Mouse (Mus musculus): ENCODE measurements around the gene Ptprq. TPM values are rescaled to one million over a fixed set of nuclear protein-coding genes. Genes with fewer than 3 reads are reported as not detected.
A peak's percentile ranks its signal among the peaks of the same experiment; 100 is the strongest.

Gene Ptprq
- polyA plus RNA-seq, 1 experiment from 2014 or later = 0.07 TPM

DNA sequence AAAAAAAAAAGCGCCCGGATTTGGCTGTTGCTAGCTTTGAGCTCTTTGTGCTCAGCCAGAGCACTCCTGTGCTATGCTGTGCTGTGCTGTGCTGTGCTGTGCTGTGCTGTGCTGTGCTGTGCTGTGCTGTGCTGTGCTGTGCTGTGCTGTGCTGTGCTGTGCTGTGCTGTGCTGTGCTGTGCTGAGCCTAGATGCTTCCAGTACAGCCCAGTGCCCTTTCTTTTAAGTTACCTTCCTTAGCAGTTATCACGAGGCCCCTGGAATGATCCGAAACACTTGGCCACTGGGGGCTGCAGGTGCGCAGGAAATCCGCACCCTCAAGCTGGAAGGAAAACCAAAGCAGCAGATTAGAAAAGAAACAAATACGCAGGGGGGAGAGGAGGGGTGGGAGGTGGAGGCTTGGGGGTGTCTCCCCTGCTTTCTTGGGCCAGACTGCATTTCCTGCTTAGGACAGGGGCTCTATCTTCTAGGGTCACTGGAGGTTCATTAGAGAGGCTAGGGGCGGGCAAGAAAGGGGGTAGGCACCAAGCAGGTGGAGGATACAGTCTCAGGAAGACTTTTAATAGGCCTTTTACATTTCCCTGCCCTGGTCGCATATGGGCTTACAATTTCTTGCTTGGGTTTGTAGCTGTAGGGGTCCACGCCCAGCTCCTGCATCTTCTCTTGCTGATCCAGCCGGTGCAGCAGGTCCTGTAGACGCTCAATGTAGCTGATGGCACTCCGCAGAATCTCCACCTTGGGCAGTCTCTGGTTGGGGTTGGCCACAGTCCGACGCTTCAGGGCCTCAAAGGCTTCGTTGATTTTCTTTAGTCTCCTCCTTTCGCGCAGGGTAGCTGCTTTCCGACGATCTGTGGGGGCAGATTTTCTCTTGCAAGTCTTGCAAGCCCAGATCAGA lies 226.0 kb downstream of the Ptprq start:
- Histone ChIP-seq H3K9ac (ENCODE audit: low read length) (0 out of 2 replicates have a peak overlapping the region, but pooled peaks have one; percentile 47), H3K4me2 (ENCODE audit: low read depth, severe bottlenecking) (peak overlapping the region; percentile 36; the same call in 1 of the 2 replicates), H3K4me3 (ENCODE audit: low read depth, low read length) (no peak overlapping the region), H3K27ac (replicated peaks; ENCODE audit: low read depth, low read length) (no peak overlapping the region), H3K4me1 (ENCODE audit: control insufficient read depth, insufficient read depth, low read length) (0 out of 2 replicates have a peak, but pooled peaks cover 6% of the 10 kb centered on the region), H3K36me3 (ENCODE audit: control insufficient read depth, insufficient read depth, low read length) (no peaks in the 10 kb centered on the region), H3K9me3 (ENCODE audit: control insufficient read depth, low read length) (no peaks in the 10 kb centered on the region), H3K27me3 (ENCODE audit: control insufficient read depth, insufficient read depth, low read length) (no peaks in the 10 kb centered on the region)
- ATAC-seq (ENCODE audit: insufficient number of reproducible peaks, low FRiP score, low TSS enrichment, low read depth) (peak; percentile 64; the same call in 1 of the 2 replicates), DNase-seq (ENCODE audit: low spot score) (no peak)
- WGBS = 45% methylated on average over 20 of the region's 20 CpGs

- 45% methylated on average over 18 of the region's 18 CpGs for WGBS
- Histone ChIP-seq H3K27me3 (ENCODE audit: control insufficient read depth, insufficient read depth, low read length) (no peaks in the 10 kb centered on the region), H3K27ac (replicated peaks; ENCODE audit: low read depth, low read length) (no peak overlapping the region), H3K4me3 (ENCODE audit: low read depth, low read length) (no peak overlapping the region), H3K9me3 (ENCODE audit: control insufficient read depth, low read length) (no peaks in the 10 kb centered on the region), H3K4me2 (ENCODE audit: low read depth, severe bottlenecking) (peak overlapping the region; percentile 36), H3K4me1 (ENCODE audit: control insufficient read depth, insufficient read depth, low read length) (0 out of 2 replicates have a peak, but pooled peaks cover 6% of the 10 kb centered on the region), H3K9ac (ENCODE audit: low read length) (0 out of 2 replicates have a peak overlapping the region, but pooled peaks have one; percentile 47), H3K36me3 (ENCODE audit: control insufficient read depth, insufficient read depth, low read length) (no peaks in the 10 kb centered on the region)
- DNase-seq (ENCODE audit: low spot score) (peak; percentile 36), ATAC-seq (ENCODE audit: insufficient number of reproducible peaks, low FRiP score, low TSS enrichment, low read depth) (peak; percentile 35; the same call in 1 of the 2 replicates)
Observed at GRCm38 (mm10) chr10:107492867-107493579, 226.8 kb downstream of the Ptprq start.

DNA sequence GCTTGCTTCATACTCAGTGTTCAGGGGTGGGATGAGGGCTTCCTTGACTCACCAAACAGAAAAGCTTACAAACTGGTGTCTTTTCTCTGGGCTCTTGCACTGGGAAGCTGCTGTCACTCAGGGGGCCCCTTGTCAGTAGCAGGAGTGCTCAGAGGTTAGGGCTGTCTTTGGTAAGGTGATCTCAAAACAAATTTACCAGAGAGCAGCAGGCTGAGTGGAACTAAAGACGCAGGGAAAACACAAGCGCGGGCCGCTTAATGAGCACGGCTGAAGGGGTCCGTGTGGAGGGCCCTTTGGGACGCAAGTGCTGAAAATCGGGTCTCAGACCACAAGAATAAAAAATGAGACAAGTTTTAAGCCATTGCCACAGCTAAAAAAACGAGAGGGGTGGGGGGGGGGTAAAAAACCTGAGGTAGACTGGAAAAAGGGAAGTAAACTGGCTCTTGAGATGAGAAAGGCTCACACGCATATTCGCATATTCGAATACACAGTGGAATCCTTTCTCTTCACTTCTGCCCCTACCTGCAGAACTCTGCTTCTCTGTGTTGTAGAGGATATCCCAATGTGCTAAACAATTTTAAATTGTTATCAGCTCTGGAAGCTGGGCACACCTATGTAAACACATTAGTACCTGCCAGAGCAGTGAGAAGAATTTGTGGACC lies 231.1 kb downstream of the Ptprq start:
- peak; percentile 34 for DNase-seq (ENCODE audit: low spot score)
- ATAC-seq (ENCODE audit: insufficient number of reproducible peaks, low FRiP score, low TSS enrichment, low read depth) = no peak
- Histone ChIP-seq H3K9ac (ENCODE audit: low read length) (no peak overlapping the region), H3K36me3 (ENCODE audit: control insufficient read depth, insufficient read depth, low read length) (no peaks in the 10 kb centered on the region), H3K27me3 (ENCODE audit: control insufficient read depth, insufficient read depth, low read length) (0 out of 2 replicates have a peak, but pooled peaks cover 2% of the 10 kb centered on the region), H3K27ac (replicated peaks; ENCODE audit: low read depth, low read length) (no peak overlapping the region), H3K4me1 (ENCODE audit: control insufficient read depth, insufficient read depth, low read length) (0 out of 2 replicates have a peak, but pooled peaks cover 4% of the 10 kb centered on the region), H3K9me3 (ENCODE audit: control insufficient read depth, low read length) (no peaks in the 10 kb centered on the region), H3K4me3 (ENCODE audit: low read depth, low read length) (no peak overlapping the region), H3K4me2 (ENCODE audit: low read depth, severe bottlenecking) (peak overlapping the region; percentile 15; the same call in 1 of the 2 replicates)
- WGBS = 25% methylated on average over 12 of the region's 12 CpGs

GRCm38 (mm10) chr10:107486770-107487169 lies 233.1 kb downstream of the Ptprq start:
- H3K4me1 ChIP-seq (ENCODE audit: control insufficient read depth, insufficient read depth, low read length) = no peaks in the 10 kb centered on the region
- H3K27me3 ChIP-seq (ENCODE audit: control insufficient read depth, insufficient read depth, low read length) = 0 out of 2 replicates have a peak, but pooled peaks cover 2% of the 10 kb centered on the region
- no peak overlapping the region for H3K4me2 ChIP-seq (ENCODE audit: low read depth, severe bottlenecking)
- ATAC-seq (ENCODE audit: insufficient number of reproducible peaks, low FRiP score, low TSS enrichment, low read depth) = no peak
- no peak overlapping the region for H3K9ac ChIP-seq (ENCODE audit: low read length)
- no peak overlapping the region for H3K27ac ChIP-seq (replicated peaks; ENCODE audit: low read depth, low read length)
- DNase-seq (ENCODE audit: low spot score) = no peak
- no peak overlapping the region for H3K4me3 ChIP-seq (ENCODE audit: low read depth, low read length)
- no peaks in the 10 kb centered on the region for H3K9me3 ChIP-seq (ENCODE audit: control insufficient read depth, low read length)
- WGBS = 48% methylated on average over 12 of the region's 12 CpGs
- H3K36me3 ChIP-seq (ENCODE audit: control insufficient read depth, insufficient read depth, low read length) = no peaks in the 10 kb centered on the region

- Histone ChIP-seq H3K9me3 (ENCODE audit: control insufficient read depth, low read length) (no peaks in the 10 kb centered on the region), H3K4me3 (ENCODE audit: low read depth, low read length) (no peak within 1 kb of the TSS; the same call in 1 of the 2 replicates), H3K27me3 (ENCODE audit: control insufficient read depth, insufficient read depth, low read length) (0 out of 2 replicates have a peak, but pooled peaks cover 2% of the 10 kb centered on the region), H3K36me3 (ENCODE audit: control insufficient read depth, insufficient read depth, low read length) (no peaks in the 10 kb centered on the region), H3K4me1 (ENCODE audit: control insufficient read depth, insufficient read depth, low read length) (no peaks in the 10 kb centered on the region), H3K4me2 (ENCODE audit: low read depth, severe bottlenecking) (peak within 1 kb of the TSS; percentile 4; the same call in 1 of the 2 replicates), H3K9ac (ENCODE audit: low read length) (no peak within 1 kb of the TSS), H3K27ac (replicated peaks; ENCODE audit: low read depth, low read length) (no peak within 1 kb of the TSS)
- ATAC-seq (ENCODE audit: insufficient number of reproducible peaks, low FRiP score, low TSS enrichment, low read depth) = peak; percentile 45
- no peak for DNase-seq (ENCODE audit: low spot score)
- WGBS = 31% methylated on average over 8 of the region's 8 CpGs
Observed at GRCm38 (mm10) chr10:107485870-107486269, 234.0 kb downstream of the Ptprq start, which contains the start of gene Myf5. Gene Myf5, minus strand, starts transcription at chr10:107486134.

DNA sequence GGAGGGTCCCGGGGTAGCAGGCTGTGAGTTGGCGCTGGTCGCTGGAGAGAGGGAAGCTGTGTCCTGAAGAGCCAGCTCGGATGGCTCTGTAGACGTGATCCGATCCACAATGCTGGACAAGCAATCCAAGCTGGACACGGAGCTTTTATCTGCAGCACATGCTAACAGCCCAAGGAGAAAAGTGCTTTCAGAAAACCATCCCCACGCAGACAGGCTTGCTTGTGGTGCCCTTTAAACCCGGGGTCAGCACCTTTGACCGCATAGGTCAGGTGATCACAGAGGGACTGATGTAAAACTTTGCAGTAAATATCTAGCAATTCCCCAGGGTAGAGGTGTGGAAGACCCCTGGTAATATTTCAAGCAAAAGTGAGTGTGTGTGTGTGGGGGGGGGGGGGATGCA lies 235.8 kb downstream of the Ptprq start:
- H3K36me3 ChIP-seq (ENCODE audit: control insufficient read depth, insufficient read depth, low read length) = no peaks in the 10 kb centered on the region
- DNase-seq (ENCODE audit: low spot score) = no peak
- ATAC-seq (ENCODE audit: insufficient number of reproducible peaks, low FRiP score, low TSS enrichment, low read depth) = no peak
- H3K4me3 ChIP-seq (ENCODE audit: low read depth, low read length) = 0 out of 2 replicates have a peak overlapping the region, but pooled peaks have one; percentile 12
- 0 out of 2 replicates have a peak, but pooled peaks cover 2% of the 10 kb centered on the region for H3K27me3 ChIP-seq (ENCODE audit: control insufficient read depth, insufficient read depth, low read length)
- no peaks in the 10 kb centered on the region for H3K9me3 ChIP-seq (ENCODE audit: control insufficient read depth, low read length)
- no peak overlapping the region for H3K4me2 ChIP-seq (ENCODE audit: low read depth, severe bottlenecking)
- H3K4me1 ChIP-seq (ENCODE audit: control insufficient read depth, insufficient read depth, low read length) = no peaks in the 10 kb centered on the region
- H3K27ac ChIP-seq (replicated peaks; ENCODE audit: low read depth, low read length) = no peak overlapping the region
- 0 out of 2 replicates have a peak overlapping the region, but pooled peaks have one; percentile 7 for H3K9ac ChIP-seq (ENCODE audit: low read length)
- WGBS = 45% methylated on average over 10 of the region's 10 CpGs

- 48% methylated on average over 2 of the region's 2 CpGs for WGBS
- ATAC-seq (ENCODE audit: insufficient number of reproducible peaks, low FRiP score, low TSS enrichment, low read depth) (no peak), DNase-seq (ENCODE audit: low spot score) (no peak)
- Histone ChIP-seq H3K9ac (ENCODE audit: low read length) (no peak overlapping the region), H3K27ac (replicated peaks; ENCODE audit: low read depth, low read length) (no peak overlapping the region), H3K4me3 (ENCODE audit: low read depth, low read length) (no peak overlapping the region), H3K9me3 (ENCODE audit: control insufficient read depth, low read length) (no peaks in the 10 kb centered on the region), H3K4me2 (ENCODE audit: low read depth, severe bottlenecking) (no peak overlapping the region), H3K27me3 (ENCODE audit: control insufficient read depth, insufficient read depth, low read length) (no peaks in the 10 kb centered on the region), H3K36me3 (ENCODE audit: control insufficient read depth, insufficient read depth, low read length) (no peaks in the 10 kb centered on the region), H3K4me1 (ENCODE audit: control insufficient read depth, insufficient read depth, low read length) (no peaks in the 10 kb centered on the region)
Observed at GRCm38 (mm10) chr10:107473497-107473896, 246.4 kb downstream of the Ptprq start.
